Mouse (Mus musculus) kidney, adult 2 months (tissue): ENCODE data around the gene Cpne6. TPM values are rescaled to one million over a fixed set of nuclear protein-coding genes. Genes with fewer than 3 reads are reported as not detected.

ENCODE experiments used
- DNase-seq: peaks from one replicate; pipeline ENCODE4 v3.0.0; 2021
- H3K27ac ChIP-seq: fragments of 200-500 bp; 2 replicates; pipeline ENCODE4 v1.5.1; 2012; ENCODE audit warnings: low read depth, low read length, control low read depth, inconsistent platforms; ENCODE audit not compliant: insufficient read depth
- H3K27me3 ChIP-seq: fragments of 200-500 bp; replicated peaks from 2 replicates; pipeline ENCODE4 v1.6.1; 2012; ENCODE audit warnings: mild to moderate bottlenecking, moderate library complexity, low read length, inconsistent platforms; ENCODE audit not compliant: control insufficient read depth, insufficient read depth
- H3K36me3 ChIP-seq: fragments of 200-500 bp; 2 replicates; pipeline ENCODE4 v1.6.1; 2012; ENCODE audit warnings: mild to moderate bottlenecking, moderate library complexity, low read length, inconsistent platforms; ENCODE audit not compliant: control insufficient read depth, insufficient read depth
- H3K4me1 ChIP-seq: fragments of 200-500 bp; 2 replicates; pipeline ENCODE4 v1.6.1; 2011; ENCODE audit warnings: low read length; ENCODE audit not compliant: control insufficient read depth, insufficient read depth
- H3K4me3 ChIP-seq: fragments of 200-500 bp; 2 replicates; pipeline ENCODE4 v1.5.1; 2011; ENCODE audit warnings: mild to moderate bottlenecking, low read depth, low read length, control low read depth; ENCODE audit not compliant: insufficient read depth
- CTCF ChIP-seq: fragments of 200-500 bp; conservative IDR thresholded peaks from 2 replicates; pipeline ENCODE4 v1.5.1; 2011; ENCODE audit warnings: low read depth, mild to moderate bottlenecking, control low read depth, low read length, moderate library complexity, mixed read lengths; ENCODE audit not compliant: insufficient read depth, insufficient read length
- POLR2A ChIP-seq: fragments of 200-500 bp; IDR thresholded peaks from one replicate; pipeline ENCODE4 v1.6.1; 2011; ENCODE audit warnings: low read depth, low read length, control low read depth
- WGBS: fragments of 180-500 bp; shearing (Covaris S2); methylation state at CpG from one replicate; pipeline ENCODE4 v1.1.7; 2018; 5-methylcytosine and 5-hydroxymethylcytosine counted together
- polyA plus RNA-seq: library from polyadenylated mRNA; depleted of rRNA; stranded (reverse); fragments of >200 nt; gene quantifications from 2 replicates; pipeline ENCODE4 v1.2.3, GENCODE M21; 2012; rRNA removed

Gene Cpne6
- polyA plus RNA-seq, 1 experiment: 0.11 TPM

DNA sequence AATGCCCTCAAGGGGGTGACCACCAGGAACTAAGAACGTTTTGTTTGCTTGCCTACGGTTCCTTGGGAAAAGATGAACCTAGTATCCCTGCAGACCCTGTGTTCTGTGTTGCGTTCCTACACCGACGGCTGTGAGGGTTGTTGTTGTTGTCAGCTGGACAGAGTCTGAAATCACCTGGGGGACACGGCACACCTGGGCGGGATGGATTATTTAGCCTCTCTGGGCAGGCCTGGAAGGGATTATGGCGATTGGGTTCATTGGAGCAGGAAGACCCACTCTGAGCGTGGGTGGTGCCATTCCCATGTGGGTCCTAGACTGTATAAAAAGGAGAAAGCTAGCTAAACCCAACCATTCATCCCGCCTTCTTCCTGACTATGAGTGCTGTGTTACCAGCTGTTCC lies 51.6 kb downstream of the Cpne6 start:
- Histone ChIP-seq H3K4me3 (peak overlapping the region; percentile 43), H3K4me1 (peaks cover 13% of the 10 kb centered on the region), H3K36me3 (peaks cover 2% of the 10 kb centered on the region; the same call in 1 of the 2 replicates), H3K27ac (peak overlapping the region; percentile 33; the same call in 1 of the 2 replicates), H3K27me3 (no peaks in the 10 kb centered on the region)
- peak; percentile 34 for DNase-seq
- WGBS: 47% methylated on average over 10 of the region's 10 CpGs
- no peak for TF ChIP-seq CTCF
- no peak for TF ChIP-seq POLR2A

- Histone ChIP-seq H3K4me1 (peaks cover 19% of the 10 kb centered on the region), H3K36me3 (peaks cover 2% of the 10 kb centered on the region; the same call in 1 of the 2 replicates), H3K4me3 (no peak overlapping the region), H3K27ac (no peak overlapping the region), H3K27me3 (no peaks in the 10 kb centered on the region)
- TF ChIP-seq CTCF: no peak
- no peak for TF ChIP-seq POLR2A
- 95% methylated on average over 11 of the region's 11 CpGs for whole genome bisulfite sequencing
- no peak for DNase-seq
Observed at GRCm38 (mm10) chr14:55563249-55563648, 53.0 kb downstream of the Cpne6 start.

- Histone ChIP-seq H3K4me3 (no peak overlapping the region), H3K27me3 (no peaks in the 10 kb centered on the region), H3K27ac (no peak overlapping the region), H3K4me1 (peaks cover 19% of the 10 kb centered on the region), H3K36me3 (peaks cover 5% of the 10 kb centered on the region; the same call in 1 of the 2 replicates)
- no peak for DNase-seq
- no peak for TF ChIP-seq POLR2A
- peak; percentile 43; the same call in 1 of the 2 replicates for TF ChIP-seq CTCF
- 83% methylated on average over 3 of the region's 3 CpGs for WGBS
Observed at GRCm38 (mm10) chr14:55565748-55566147, 55.5 kb downstream of the Cpne6 start.

Other genes with a start within 250 kb of the Cpne6 start
- 141 and 173 TPM in 2 replicates for gene Dhrs4, start 31.7 kb upstream of the Cpne6 start, polyA plus RNA-seq
- gene Carmil3, start 19.8 kb upstream of the Cpne6 start, polyA plus RNA-seq: 3.5 and 3.8 TPM in 2 replicates
- gene Nrl, start 14.5 kb downstream of the Cpne6 start, polyA plus RNA-seq: not detected in 2 replicates
- 22.9 and 27.4 TPM in 2 replicates for gene Pck2, start 29.8 kb downstream of the Cpne6 start, polyA plus RNA-seq
- 223 and 243 TPM in 2 replicates for gene Dcaf11, start 49.6 kb downstream of the Cpne6 start, polyA plus RNA-seq
- 0.75 and 1.4 TPM in 2 replicates for gene A730061H03Rik, start 50.0 kb downstream of the Cpne6 start, polyA plus RNA-seq
- gene Fitm1, start 65.2 kb downstream of the Cpne6 start, polyA plus RNA-seq: 115 and 116 TPM in 2 replicates
- 60.5 and 77.5 TPM in 2 replicates for gene Psme1, start 67.7 kb downstream of the Cpne6 start, polyA plus RNA-seq
- gene Emc9, start 74.9 kb downstream of the Cpne6 start, polyA plus RNA-seq: 21.9 and 24.9 TPM in 2 replicates
- gene Psme2, start 80.7 kb downstream of the Cpne6 start, polyA plus RNA-seq: 53.1 and 60.2 TPM in 2 replicates
- gene Rnf31, start 81.3 kb downstream of the Cpne6 start, polyA plus RNA-seq: 27.0 and 27.6 TPM in 2 replicates
- gene Irf9, start 93.1 kb downstream of the Cpne6 start, polyA plus RNA-seq: 36.9 and 39.9 TPM in 2 replicates
- gene Rec8, start 107.6 kb downstream of the Cpne6 start, polyA plus RNA-seq: 11.4 and 13.3 TPM in 2 replicates
- gene Ipo4, start 125.5 kb downstream of the Cpne6 start, polyA plus RNA-seq: 69.7 and 84.9 TPM in 2 replicates
- 3.2 and 4.0 TPM in 2 replicates for gene Gm49378, start 127.5 kb downstream of the Cpne6 start, polyA plus RNA-seq
- 109 and 110 TPM in 2 replicates for gene Tm9sf1, start 133.4 kb downstream of the Cpne6 start, polyA plus RNA-seq
- gene Tssk4, start 139.7 kb downstream of the Cpne6 start, polyA plus RNA-seq: 0.67 and 0.79 TPM in 2 replicates
- gene Mdp1, start 150.1 kb downstream of the Cpne6 start, polyA plus RNA-seq: 22.4 and 27.2 TPM in 2 replicates
- 18.7 and 21.7 TPM in 2 replicates for gene Gmpr2, start 161.5 kb downstream of the Cpne6 start, polyA plus RNA-seq
- 321 and 438 TPM in 2 replicates for gene Nedd8, start 161.7 kb downstream of the Cpne6 start, polyA plus RNA-seq
- 9.9 and 10.2 TPM in 2 replicates for gene Tinf2, start 171.4 kb downstream of the Cpne6 start, polyA plus RNA-seq
- 29.6 and 30.1 TPM in 2 replicates for gene Tgm1, start 203.5 kb downstream of the Cpne6 start, polyA plus RNA-seq
- gene Rabggta, start 211.8 kb downstream of the Cpne6 start, polyA plus RNA-seq: 70.0 and 86.9 TPM in 2 replicates
- 223 and 228 TPM in 2 replicates for gene Dhrs1, start 235.2 kb downstream of the Cpne6 start, polyA plus RNA-seq
- gene Nop9, start 235.2 kb downstream of the Cpne6 start, polyA plus RNA-seq: 12.9 and 16.1 TPM in 2 replicates
- gene Cideb, start 248.0 kb downstream of the Cpne6 start, polyA plus RNA-seq: 485 and 513 TPM in 2 replicates